Mouse (Mus musculus): ENCODE data around the gene B3gnt9.

GRCm38 (mm10) chr8:105290554-105291314, 35.8 kb upstream of the B3gnt9 start:
- TF ChIP-seq POLR2A (IDR thresholded peaks at IDR 0.05; ENCODE audit: insufficient read length, low read depth), result no peak
- TF ChIP-seq TCF12 (IDR thresholded peaks at IDR 0.05; ENCODE audit: insufficient read depth, poor library complexity, severe bottlenecking), result no peak
- no peak for TF ChIP-seq USF1 (IDR thresholded peaks at IDR 0.05; ENCODE audit: low read depth)
- no peak for TF ChIP-seq CEBPB (IDR thresholded peaks at IDR 0.05; ENCODE audit: insufficient read depth, poor library complexity, severe bottlenecking)
- TF ChIP-seq TCF3 (IDR thresholded peaks at IDR 0.05; ENCODE audit: insufficient read length, low read depth), result no peak
- no peak for TF ChIP-seq SRF (IDR thresholded peaks at IDR 0.05; ENCODE audit: control insufficient read depth, insufficient read length, low read depth)
- no peak for TF ChIP-seq MYOG (IDR thresholded peaks at IDR 0.05; ENCODE audit: control insufficient read depth in 1 of 3, insufficient read depth in 1 of 3, insufficient read length in 2 of 3, low read depth in 2 of 3)
- TF ChIP-seq MYOD1 (IDR thresholded peaks at IDR 0.05; ENCODE audit: control insufficient read depth in 1 of 3, insufficient read length in 2 of 3, low read depth in 2 of 3), result no peak
- no peak for TF ChIP-seq POLR2AphosphoS2 (IDR thresholded peaks at IDR 0.05; ENCODE audit: insufficient read length, low read depth)
- TF ChIP-seq E2F4 (IDR thresholded peaks at IDR 0.05; ENCODE audit: insufficient read depth), result no peak

Data from myocyte (in vitro differentiated cells).